In the genomic region with DNA sequence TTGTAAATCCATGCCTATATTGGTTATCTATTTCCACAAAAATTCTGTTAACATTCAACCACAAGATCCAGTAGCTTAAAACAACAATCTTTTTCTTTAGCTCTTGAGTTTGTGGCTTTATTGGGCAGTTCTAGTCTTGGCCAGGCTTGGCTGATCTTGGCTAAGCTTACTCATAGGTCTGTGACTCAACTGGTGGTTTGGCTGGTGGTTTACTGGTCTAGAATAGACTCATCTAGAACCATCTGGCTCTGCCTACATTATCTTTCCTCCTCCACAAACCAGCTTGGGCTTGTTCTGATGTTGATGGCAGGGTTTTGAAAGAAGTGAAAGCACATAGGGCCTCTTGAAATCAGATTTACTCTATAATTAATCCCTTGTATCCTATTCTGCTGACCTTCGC, we compare ENCODE assay signal across 15 mouse cellular contexts. TPM values are rescaled to one million over a fixed set of nuclear protein-coding genes. Genes with fewer than 3 reads are reported as not detected.
DNase-seq lines count a peak whose midpoint lies in the region; ATAC-seq lines count a peak whose summit lies in the region.
"Had no signal": no experiment of that assay in that cellular context is flagged by ENCODE, and none has a peak within 500 bp of the region (broad histone marks: within the 10 kb centered on the region; RNA-seq: fewer than 3 reads in every experiment).

No protein-coding gene starts in this region.

- H3K4me1 ChIP-seq in kidney, embryonic 16.5 days (ENCODE audit: insufficient read depth, low read length): no peaks in the 10 kb centered on the region
- H3K4me1 ChIP-seq: heart, embryonic 13.5 days; hindbrain, embryonic 13.5 days; stomach, embryonic 15.5 days had no signal

- no peak overlapping the region for H3K9ac ChIP-seq in kidney, embryonic 16.5 days (replicated peaks; ENCODE audit: low read length)
- H3K9ac ChIP-seq: heart, embryonic 13.5 days; hindbrain, embryonic 13.5 days; liver, embryonic 14.5 days; stomach, embryonic 15.5 days had no signal

- no peaks in the 10 kb centered on the region for H3K9me3 ChIP-seq in kidney, embryonic 16.5 days (ENCODE audit: low read length)
- H3K9me3 ChIP-seq: heart, embryonic 13.5 days; hindbrain, embryonic 13.5 days; stomach, embryonic 15.5 days had no signal

- 95% methylated on average over 1 of the region's 1 CpGs for WGBS in kidney, embryonic 16.5 days

- ATAC-seq in megakaryocyte-erythroid progenitor cell, adult 5-6 weeks (replicated peaks; ENCODE audit: low FRiP score, low TSS enrichment, poor library complexity, severe bottlenecking): 0 out of 2 replicates have a peak, but pooled peaks have one; percentile 30
- no peak for ATAC-seq in kidney, embryonic 16.5 days (ENCODE audit: low FRiP score, low TSS enrichment)
- ATAC-seq: activated CD4-positive, CD25-positive, alpha-beta regulatory T cell, adult 4 months had no signal

- peak; percentile 59 for DNase-seq in layer of hippocampus, adult 11-12 months (ENCODE audit: low spot score)
- DNase-seq in layer of hippocampus, postnatal 10 days (ENCODE audit: low spot score in 2 of 2): no peak
- DNase-seq in CD4-positive helper T cell, adult 2 months (ENCODE audit: low read depth, low spot score): peak; percentile 63
- DNase-seq in fat pad, adult 2 months (ENCODE audit: extremely low read depth, low read depth, low spot score): peak; percentile 86
- no peak for DNase-seq in kidney, adult 18-20 months
- DNase-seq: cerebellum, postnatal 14 days; thymus, postnatal 36 days had no signal

- H3K27me3 ChIP-seq in kidney, embryonic 16.5 days (ENCODE audit: insufficient read depth, low read length): no peaks in the 10 kb centered on the region
- H3K27me3 ChIP-seq: heart, embryonic 13.5 days; hindbrain, embryonic 13.5 days; stomach, embryonic 15.5 days had no signal

- no peak overlapping the region for H3K4me3 ChIP-seq in kidney, embryonic 16.5 days (ENCODE audit: low read length)
- H3K4me3 ChIP-seq: heart, embryonic 13.5 days; hindbrain, embryonic 13.5 days; stomach, embryonic 15.5 days had no signal

- no peak overlapping the region for H3K27ac ChIP-seq in kidney, embryonic 16.5 days (ENCODE audit: low read length)
- H3K27ac ChIP-seq: heart, embryonic 13.5 days; hindbrain, embryonic 13.5 days; kidney, postnatal 0 days; liver, embryonic 14.5 days; stomach, embryonic 15.5 days had no signal

- H3K36me3 ChIP-seq in kidney, embryonic 16.5 days (ENCODE audit: insufficient read depth, low read length): no peaks in the 10 kb centered on the region
- H3K36me3 ChIP-seq: heart, embryonic 13.5 days; hindbrain, embryonic 13.5 days; stomach, embryonic 15.5 days had no signal

- H3K4me2 ChIP-seq in kidney, embryonic 16.5 days (replicated peaks; ENCODE audit: low read depth, low read length): no peak overlapping the region
- H3K4me2 ChIP-seq: heart, embryonic 13.5 days; hindbrain, embryonic 13.5 days; stomach, embryonic 15.5 days had no signal

RNA-seq across cellular contexts. Expression of a gene that starts 22.7 kb away (rescaled TPM):
- total RNA-seq in layer of hippocampus, postnatal 10 days (2021): 10 to 100 TPM; 44.1 to 47.0 TPM
- 18.2 and 26.3 TPM in 2 replicates for total RNA-seq in megakaryocyte-erythroid progenitor cell, adult 5-6 weeks (2014; fragmentation: Nextera tagmentation)
- 8.7 and 13.3 TPM in 2 replicates for total RNA-seq in megakaryocyte-erythroid progenitor cell, adult 5-6 weeks (2017)
- polyA plus RNA-seq in kidney, embryonic 16.5 days (2015; fragmentation: Nextera tagmentation; extraction: Ambion mirVana): 13.4 and 14.6 TPM in 2 replicates

Comparison
In these comparisons a context has a peak if more than half of its experiments do, and no peak if none do; other contexts are left out.
1. DNase-seq: peak in layer of hippocampus, adult 11-12 months (single experiment), CD4-positive helper T cell, adult 2 months (single experiment) and fat pad, adult 2 months (single experiment); none in layer of hippocampus, postnatal 10 days (0 of 2) and kidney, adult 18-20 months (single experiment).